ENCODE assay signal across 10 mouse cellular contexts in genomic region chrX:152618464-152618863, GRCm38 (mm10). TPM values are rescaled to one million over a fixed set of nuclear protein-coding genes. Genes with fewer than 3 reads are reported as not detected.
DNase-seq lines count a peak whose midpoint lies in the region; ATAC-seq lines count a peak whose summit lies in the region.
"Had no signal": no experiment of that assay in that cellular context is flagged by ENCODE, and none has a peak within 500 bp of the region (broad histone marks: within the 10 kb centered on the region; RNA-seq: fewer than 3 reads in every experiment).

No protein-coding gene starts in this region.

- no peaks in the 10 kb centered on the region for H3K4me1 ChIP-seq in neural tube, embryonic 13.5 days (replicated peaks)
- H3K4me1 ChIP-seq: embryonic facial prominence, embryonic 12.5 days; limb, embryonic 15.5 days had no signal

- H3K27ac ChIP-seq in neural tube, embryonic 13.5 days (replicated peaks) = no peak overlapping the region
- H3K27ac ChIP-seq: embryonic facial prominence, embryonic 12.5 days; limb, embryonic 15.5 days had no signal

- no peak overlapping the region for H3K9ac ChIP-seq in neural tube, embryonic 13.5 days
- H3K9ac ChIP-seq: embryonic facial prominence, embryonic 12.5 days; limb, embryonic 15.5 days had no signal

- 72% methylated on average over 1 of the region's 1 CpGs for WGBS in neural tube, embryonic 13.5 days

- no peaks in the 10 kb centered on the region; the same call in 1 of the 2 replicates for H3K36me3 ChIP-seq in neural tube, embryonic 13.5 days
- H3K36me3 ChIP-seq: embryonic facial prominence, embryonic 12.5 days; limb, embryonic 15.5 days had no signal

- ATAC-seq in neural tube, embryonic 13.5 days (ENCODE audit: low read depth) = 0 out of 2 replicates have a peak, but pooled peaks have one; percentile 23
- no peak for ATAC-seq in megakaryocyte, adult 5-6 weeks (ENCODE audit: poor library complexity, severe bottlenecking)

- peak; percentile 10 for DNase-seq in layer of hippocampus, adult 11-12 months (ENCODE audit: low spot score)
- DNase-seq in layer of hippocampus, adult 9-11 months = no peak
- DNase-seq in R1 (ENCODE audit: low read depth, low spot score) = peak; percentile 45
- DNase-seq in embryo, embryonic 9.5 days (ENCODE audit: extremely low spot score) = peak; percentile 11
- peak; percentile 11 for DNase-seq in layer of hippocampus, adult 9-10 months (ENCODE audit: low spot score)

- H3K4me3 ChIP-seq in neural tube, embryonic 13.5 days = no peak overlapping the region
- H3K4me3 ChIP-seq: embryonic facial prominence, embryonic 12.5 days; limb, embryonic 15.5 days had no signal

- no peak overlapping the region for H3K4me2 ChIP-seq in neural tube, embryonic 13.5 days
- H3K4me2 ChIP-seq: embryonic facial prominence, embryonic 12.5 days; limb, embryonic 15.5 days had no signal

- peaks cover 38% of the 10 kb centered on the region for H3K27me3 ChIP-seq in neural tube, embryonic 13.5 days

- H3K9me3 ChIP-seq in neural tube, embryonic 13.5 days = no peaks in the 10 kb centered on the region
- H3K9me3 ChIP-seq: embryonic facial prominence, embryonic 12.5 days; limb, embryonic 15.5 days had no signal

RNA-seq across cellular contexts. Expression of gene Cldn34a, which starts 55.3 kb away (rescaled TPM):
- not detected in 2 replicates for polyA plus RNA-seq in neural tube, embryonic 13.5 days (2015; fragmentation: Nextera tagmentation; extraction: Ambion mirVana)
- not detected in 2 replicates for total RNA-seq in megakaryocyte, adult 5-6 weeks (2015)
- not detected in 2 replicates for total RNA-seq in megakaryocyte, adult 5-6 weeks (2017)
- polyA plus RNA-seq: embryonic facial prominence, embryonic 12.5 days; limb, embryonic 15.5 days; stomach, embryonic 14.5 days had no signal
